Mouse (Mus musculus): ENCODE measurements around the gene Cyp8b1. TPM values are rescaled to one million over a fixed set of nuclear protein-coding genes. Genes with fewer than 3 reads are reported as not detected.

Gene Cyp8b1
- total RNA-seq (2012; rRNA removed) = not detected in 2 replicates

- Histone ChIP-seq H3K4me3 (ENCODE audit: insufficient read depth in 1 of 2, low read depth in 1 of 2, low read length in 2 of 2, poor library complexity in 1 of 2, severe bottlenecking in 1 of 2) (no peak within 1 kb of the TSS), H3K9me3 (ENCODE audit: control insufficient read depth, insufficient read depth, low read depth, low read length) (no peaks in the 10 kb centered on the region), H3K36me3 (ENCODE audit: control insufficient read depth, insufficient read depth, low read length, poor library complexity, severe bottlenecking) (no peaks in the 10 kb centered on the region), H3K27ac (ENCODE audit: insufficient read depth, low read depth, low read length, poor library complexity, severe bottlenecking) (no peak within 1 kb of the TSS), H3K4me1 (ENCODE audit: control insufficient read depth in 2 of 2, insufficient read depth in 2 of 2, low read length in 2 of 2, poor library complexity in 1 of 2) (peaks cover 0 to 10% of the 10 kb centered on the region in 2 experiments; a peak in 2 of 4 replicates), H3K9ac (ENCODE audit: insufficient read depth, low read depth, low read length, poor library complexity, severe bottlenecking) (no peak within 1 kb of the TSS)
- no peak for TF ChIP-seq CHD2 (IDR thresholded peaks at IDR 0.05; ENCODE audit: low read depth, low read length)
- TF ChIP-seq HCFC1 (IDR thresholded peaks at IDR 0.05; ENCODE audit: borderline replicate concordance, insufficient read depth, low read length) = no peak
- no peak for TF ChIP-seq ZC3H11A (IDR thresholded peaks at IDR 0.05; ENCODE audit: borderline replicate concordance, low read depth, low read length)
- no peak for TF ChIP-seq MAFK (IDR thresholded peaks at IDR 0.05; ENCODE audit: insufficient read depth, low read depth, low read length)
- no peak for TF ChIP-seq ZNF384 (IDR thresholded peaks at IDR 0.05; ENCODE audit: low read depth, low read length)
- DNase-seq (ENCODE audit: low read depth, low spot score) = no peak
- in situ Hi-C loops (cut with MboI; ENCODE audit: low sequenced_read_pairs in 2 of 2, unreplicated experiment in 2 of 2) = no loop called here
These were observed at the start of gene Cyp8b1 for GRCm38 (mm10) chr9:121916102-121916501. Gene Cyp8b1 (minus strand): TSS chr9:121916305.

GRCm38 (mm10) chr9:121964941-121965340 lies 48.8 kb upstream of the Cyp8b1 start:
- Histone ChIP-seq H3K36me3 (ENCODE audit: control insufficient read depth, insufficient read depth, low read length, poor library complexity, severe bottlenecking) (no peaks in the 10 kb centered on the region), H3K4me1 (ENCODE audit: control insufficient read depth in 2 of 2, insufficient read depth in 2 of 2, low read length in 2 of 2, poor library complexity in 1 of 2) (no peaks in the 10 kb centered on the region), H3K4me3 (ENCODE audit: insufficient read depth in 1 of 2, low read depth in 1 of 2, low read length in 2 of 2, poor library complexity in 1 of 2, severe bottlenecking in 1 of 2) (no peak overlapping the region), H3K9me3 (ENCODE audit: control insufficient read depth, insufficient read depth, low read depth, low read length) (no peaks in the 10 kb centered on the region), H3K27ac (ENCODE audit: insufficient read depth, low read depth, low read length, poor library complexity, severe bottlenecking) (no peak overlapping the region), H3K9ac (ENCODE audit: insufficient read depth, low read depth, low read length, poor library complexity, severe bottlenecking) (no peak overlapping the region)
- TF ChIP-seq ZC3H11A (IDR thresholded peaks at IDR 0.05; ENCODE audit: borderline replicate concordance, low read depth, low read length) (no peak), MAFK (IDR thresholded peaks at IDR 0.05; ENCODE audit: insufficient read depth, low read depth, low read length) (no peak), CHD2 (IDR thresholded peaks at IDR 0.05; ENCODE audit: low read depth, low read length) (no peak), HCFC1 (IDR thresholded peaks at IDR 0.05; ENCODE audit: borderline replicate concordance, insufficient read depth, low read length) (no peak), ZNF384 (IDR thresholded peaks at IDR 0.05; ENCODE audit: low read depth, low read length) (no peak)
- in situ Hi-C loops (cut with MboI; ENCODE audit: low sequenced_read_pairs in 2 of 2, unreplicated experiment in 2 of 2) = no loop called here
- no peak for DNase-seq (ENCODE audit: low read depth, low spot score)

- no peak for DNase-seq (ENCODE audit: low read depth, low spot score)
- no peak overlapping the region for H3K4me3 ChIP-seq (ENCODE audit: insufficient read depth in 1 of 2, low read depth in 1 of 2, low read length in 2 of 2, poor library complexity in 1 of 2, severe bottlenecking in 1 of 2)
- no peaks in the 10 kb centered on the region for H3K9me3 ChIP-seq (ENCODE audit: control insufficient read depth, insufficient read depth, low read depth, low read length)
- no peaks in the 10 kb centered on the region for H3K36me3 ChIP-seq (ENCODE audit: control insufficient read depth, insufficient read depth, low read length, poor library complexity, severe bottlenecking)
- in situ Hi-C loops (cut with MboI; ENCODE audit: low sequenced_read_pairs in 2 of 2, unreplicated experiment in 2 of 2) = no loop called here
- no peak overlapping the region for H3K27ac ChIP-seq (ENCODE audit: insufficient read depth, low read depth, low read length, poor library complexity, severe bottlenecking)
- H3K4me1 ChIP-seq (ENCODE audit: control insufficient read depth in 2 of 2, insufficient read depth in 2 of 2, low read length in 2 of 2, poor library complexity in 1 of 2) = no peaks in the 10 kb centered on the region
- no peak overlapping the region for H3K9ac ChIP-seq (ENCODE audit: insufficient read depth, low read depth, low read length, poor library complexity, severe bottlenecking)
- TF ChIP-seq ZNF384 (IDR thresholded peaks at IDR 0.05; ENCODE audit: low read depth, low read length) (no peak), ZC3H11A (IDR thresholded peaks at IDR 0.05; ENCODE audit: borderline replicate concordance, low read depth, low read length) (no peak), MAFK (IDR thresholded peaks at IDR 0.05; ENCODE audit: insufficient read depth, low read depth, low read length) (no peak), CHD2 (IDR thresholded peaks at IDR 0.05; ENCODE audit: low read depth, low read length) (no peak), HCFC1 (IDR thresholded peaks at IDR 0.05; ENCODE audit: borderline replicate concordance, insufficient read depth, low read length) (no peak)
These were observed 44.0 kb upstream of the Cyp8b1 start for GRCm38 (mm10) chr9:121959966-121960635.

DNA sequence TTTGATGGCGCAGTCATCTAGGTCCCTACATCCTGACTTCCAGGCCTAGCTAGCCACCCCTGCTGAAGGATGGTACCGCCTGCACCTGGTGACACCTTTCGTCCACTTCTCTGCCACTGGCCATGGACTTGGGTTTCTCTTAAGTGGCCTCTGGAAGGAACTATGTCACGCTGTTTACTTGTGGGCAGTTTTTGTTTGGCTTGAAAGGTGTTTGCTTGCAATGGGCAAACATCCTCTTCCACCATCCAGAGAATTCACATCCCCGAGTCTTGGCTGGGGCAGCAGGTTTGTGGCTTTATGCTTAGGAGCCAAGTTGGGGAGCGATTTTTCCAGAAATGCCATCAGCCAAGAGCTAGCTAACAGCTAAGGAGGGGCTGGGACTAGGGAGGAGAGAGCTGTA lies 36.5 kb upstream of the Cyp8b1 start:
- H3K36me3 ChIP-seq (ENCODE audit: control insufficient read depth, insufficient read depth, low read length, poor library complexity, severe bottlenecking) = no peaks in the 10 kb centered on the region
- TF ChIP-seq ZNF384 (IDR thresholded peaks at IDR 0.05; ENCODE audit: low read depth, low read length) = no peak
- TF ChIP-seq ZC3H11A (IDR thresholded peaks at IDR 0.05; ENCODE audit: borderline replicate concordance, low read depth, low read length) = no peak
- no peak for TF ChIP-seq CHD2 (IDR thresholded peaks at IDR 0.05; ENCODE audit: low read depth, low read length)
- no peak overlapping the region for H3K4me3 ChIP-seq (ENCODE audit: insufficient read depth in 1 of 2, low read depth in 1 of 2, low read length in 2 of 2, poor library complexity in 1 of 2, severe bottlenecking in 1 of 2)
- H3K27ac ChIP-seq (ENCODE audit: insufficient read depth, low read depth, low read length, poor library complexity, severe bottlenecking) = no peak overlapping the region
- DNase-seq (ENCODE audit: low read depth, low spot score) = no peak
- in situ Hi-C loops (cut with MboI; ENCODE audit: low sequenced_read_pairs in 2 of 2, unreplicated experiment in 2 of 2) = no loop called here
- H3K4me1 ChIP-seq (ENCODE audit: control insufficient read depth in 2 of 2, insufficient read depth in 2 of 2, low read length in 2 of 2, poor library complexity in 1 of 2) = 0 out of 4 replicates have a peak, but pooled peaks cover 0 to 1% of the 10 kb centered on the region in 2 experiments
- no peak overlapping the region for H3K9ac ChIP-seq (ENCODE audit: insufficient read depth, low read depth, low read length, poor library complexity, severe bottlenecking)
- H3K9me3 ChIP-seq (ENCODE audit: control insufficient read depth, insufficient read depth, low read depth, low read length) = no peaks in the 10 kb centered on the region

All from ES-E14 (cell line).